Mouse (Mus musculus) forebrain, embryonic 13.5 days (tissue): ENCODE results near the gene Inpp5a. TPM values are rescaled to one million over a fixed set of nuclear protein-coding genes. Genes with fewer than 3 reads are reported as not detected.

Source experiments
- ATAC-seq: fragments of 200-750 bp; cut with Nextera tagmentation; 2 replicates; pipeline ENCODE4 v1.8.0; 2017
- H3K27ac ChIP-seq: fragments of 300-500 bp; sonication (generic); 2 replicates; pipeline ENCODE4 v1.5.1; 2015; ENCODE audit warnings: inconsistent platforms, mild to moderate bottlenecking, moderate library complexity
- H3K27me3 ChIP-seq: fragments of 300-500 bp; sonication (generic); 2 replicates; pipeline ENCODE4 v1.6.1; 2015; ENCODE audit warnings: mild to moderate bottlenecking, inconsistent platforms
- H3K36me3 ChIP-seq: fragments of 300-500 bp; sonication (generic); 2 replicates; pipeline ENCODE4 v1.6.1; 2015; ENCODE audit warnings: mild to moderate bottlenecking, inconsistent platforms; ENCODE audit not compliant: poor library complexity, severe bottlenecking
- H3K4me1 ChIP-seq: fragments of 300-500 bp; sonication (generic); 2 replicates; pipeline ENCODE4 v1.6.1; 2015; ENCODE audit warnings: inconsistent platforms
- H3K4me2 ChIP-seq: fragments of 300-500 bp; sonication (generic); 2 replicates; pipeline ENCODE4 v1.6.1; 2015; ENCODE audit warnings: inconsistent platforms, mild to moderate bottlenecking, moderate library complexity
- H3K4me3 ChIP-seq: fragments of 300-500 bp; sonication (generic); 2 replicates; pipeline ENCODE4 v1.5.1; 2015; ENCODE audit warnings: mild to moderate bottlenecking, inconsistent platforms
- H3K9ac ChIP-seq: fragments of 300-500 bp; sonication (generic); 2 replicates; pipeline ENCODE4 v1.6.1; 2015; ENCODE audit warnings: mild to moderate bottlenecking, inconsistent platforms
- H3K9me3 ChIP-seq: fragments of 300-500 bp; sonication (generic); replicated peaks from 2 replicates; pipeline ENCODE4 v1.6.1; 2016; ENCODE audit warnings: inconsistent platforms
- WGBS: fragments of 180-500 bp; shearing (Covaris S2); methylation state at CpG from one replicate; pipeline ENCODE4 v1.1.7; 2015; 5-methylcytosine and 5-hydroxymethylcytosine counted together
- polyA plus RNA-seq: library from polyadenylated mRNA; unstranded; fragments of >200 nt; fragmentation: Nextera tagmentation; extraction: Ambion mirVana; gene quantifications from 2 replicates; pipeline ENCODE4 v1.2.1, GENCODE M21; 2015

Gene Inpp5a
- polyA plus RNA-seq, 1 experiment from 2014 or later, result 9.7 TPM

- Histone ChIP-seq H3K36me3 (no peaks in the 10 kb centered on the region), H3K9me3 (no peaks in the 10 kb centered on the region), H3K27me3 (peaks cover 100% of the 10 kb centered on the region), H3K9ac (no peak overlapping the region), H3K27ac (no peak overlapping the region), H3K4me1 (peaks cover 38% of the 10 kb centered on the region), H3K4me2 (no peak overlapping the region), H3K4me3 (no peak overlapping the region; the same call in 1 of the 2 replicates)
- ATAC-seq, result no peak
- 2% methylated on average over 53 of the region's 53 CpGs for WGBS
Observed at GRCm38 (mm10) chr7:139584221-139585175, 195.6 kb downstream of the Inpp5a start.

- no peak for ATAC-seq
- Histone ChIP-seq H3K27me3 (peaks cover 100% of the 10 kb centered on the region), H3K27ac (no peak overlapping the region), H3K9ac (no peak overlapping the region), H3K4me2 (no peak overlapping the region), H3K4me1 (peaks cover 38% of the 10 kb centered on the region), H3K36me3 (no peaks in the 10 kb centered on the region), H3K4me3 (no peak overlapping the region; the same call in 1 of the 2 replicates), H3K9me3 (no peaks in the 10 kb centered on the region)
- 2% methylated on average over 29 of the region's 29 CpGs for whole genome bisulfite sequencing
Observed at GRCm38 (mm10) chr7:139585183-139585821, 196.4 kb downstream of the Inpp5a start.

GRCm38 (mm10) chr7:139587919-139588318 lies 199.0 kb downstream of the Inpp5a start:
- Histone ChIP-seq H3K9ac (no peak overlapping the region), H3K27me3 (peaks cover 79% of the 10 kb centered on the region), H3K4me3 (no peak overlapping the region), H3K9me3 (no peaks in the 10 kb centered on the region), H3K36me3 (no peaks in the 10 kb centered on the region), H3K4me1 (peaks cover 16% of the 10 kb centered on the region), H3K27ac (no peak overlapping the region), H3K4me2 (no peak overlapping the region)
- WGBS, result 14% methylated on average over 7 of the region's 7 CpGs
- no peak; the same call in 1 of the 2 replicates for ATAC-seq

- ATAC-seq, result peak; percentile 33; the same call in 1 of the 2 replicates
- Histone ChIP-seq H3K9ac (no peak overlapping the region), H3K4me2 (no peak overlapping the region), H3K4me3 (no peak overlapping the region), H3K27me3 (peaks cover 73% of the 10 kb centered on the region), H3K9me3 (no peaks in the 10 kb centered on the region), H3K4me1 (peaks cover 4% of the 10 kb centered on the region; the same call in 1 of the 2 replicates), H3K27ac (no peak overlapping the region), H3K36me3 (no peaks in the 10 kb centered on the region)
- 40% methylated on average over 3 of the region's 3 CpGs for WGBS
Observed at GRCm38 (mm10) chr7:139590302-139590701, 201.4 kb downstream of the Inpp5a start.

- no peak overlapping the region for H3K27ac ChIP-seq
- no peaks in the 10 kb centered on the region for H3K9me3 ChIP-seq
- no peak for ATAC-seq
- peaks cover 69% of the 10 kb centered on the region for H3K27me3 ChIP-seq
- 93% methylated on average over 5 of the region's 5 CpGs for WGBS
- H3K36me3 ChIP-seq, result no peaks in the 10 kb centered on the region
- H3K4me2 ChIP-seq, result no peak overlapping the region
- H3K9ac ChIP-seq, result no peak overlapping the region
- H3K4me1 ChIP-seq, result peaks cover 3% of the 10 kb centered on the region; the same call in 1 of the 2 replicates
- H3K4me3 ChIP-seq, result no peak overlapping the region
Observed at GRCm38 (mm10) chr7:139591311-139591710, 202.4 kb downstream of the Inpp5a start.

- H3K36me3 ChIP-seq, result no peaks in the 10 kb centered on the region
- no peak overlapping the region for H3K4me3 ChIP-seq
- no peak overlapping the region for H3K9ac ChIP-seq
- 67% methylated on average over 6 of the region's 6 CpGs for WGBS
- no peaks in the 10 kb centered on the region for H3K9me3 ChIP-seq
- peaks cover 43% of the 10 kb centered on the region for H3K27me3 ChIP-seq
- no peak overlapping the region for H3K27ac ChIP-seq
- no peaks in the 10 kb centered on the region for H3K4me1 ChIP-seq
- no peak overlapping the region for H3K4me2 ChIP-seq
- ATAC-seq, result no peak
Observed at GRCm38 (mm10) chr7:139595311-139595710, 206.4 kb downstream of the Inpp5a start.

- Histone ChIP-seq H3K27me3 (peaks cover 43% of the 10 kb centered on the region), H3K4me3 (no peak overlapping the region), H3K9ac (no peak overlapping the region), H3K4me1 (no peaks in the 10 kb centered on the region), H3K27ac (no peak overlapping the region), H3K9me3 (no peaks in the 10 kb centered on the region), H3K36me3 (no peaks in the 10 kb centered on the region), H3K4me2 (no peak overlapping the region)
- 74% methylated on average over 6 of the region's 6 CpGs for WGBS
- no peak for ATAC-seq
Observed at GRCm38 (mm10) chr7:139595862-139596261, 207.0 kb downstream of the Inpp5a start.

GRCm38 (mm10) chr7:139610328-139610727 lies 221.4 kb downstream of the Inpp5a start:
- no peaks in the 10 kb centered on the region for H3K9me3 ChIP-seq
- H3K4me2 ChIP-seq, result no peak overlapping the region
- no peaks in the 10 kb centered on the region; the same call in 1 of the 2 replicates for H3K27me3 ChIP-seq
- H3K27ac ChIP-seq, result no peak overlapping the region
- peaks cover under 1% of the 10 kb centered on the region; the same call in 1 of the 2 replicates for H3K4me1 ChIP-seq
- no peak overlapping the region for H3K9ac ChIP-seq
- no peaks in the 10 kb centered on the region for H3K36me3 ChIP-seq
- no peak for ATAC-seq
- WGBS, result 87% methylated on average over 2 of the region's 2 CpGs
- H3K4me3 ChIP-seq, result no peak overlapping the region

- Histone ChIP-seq H3K36me3 (no peaks in the 10 kb centered on the region), H3K9ac (no peak overlapping the region), H3K27ac (no peak overlapping the region), H3K4me1 (peaks cover 14% of the 10 kb centered on the region), H3K4me2 (no peak overlapping the region), H3K4me3 (no peak overlapping the region), H3K9me3 (no peaks in the 10 kb centered on the region), H3K27me3 (peaks cover 10% of the 10 kb centered on the region)
- peak; percentile 76 for ATAC-seq
- WGBS, result 49% methylated on average over 12 of the region's 12 CpGs
Observed at GRCm38 (mm10) chr7:139615767-139616766, 227.2 kb downstream of the Inpp5a start.

- no peak for ATAC-seq
- H3K36me3 ChIP-seq, result no peaks in the 10 kb centered on the region
- no peak overlapping the region; the same call in 1 of the 2 replicates for H3K27ac ChIP-seq
- no peak overlapping the region for H3K9ac ChIP-seq
- H3K4me1 ChIP-seq, result no peaks in the 10 kb centered on the region
- 84% methylated on average over 13 of the region's 13 CpGs for WGBS
- H3K27me3 ChIP-seq, result peaks cover 6% of the 10 kb centered on the region
- H3K4me2 ChIP-seq, result no peak overlapping the region
- no peaks in the 10 kb centered on the region for H3K9me3 ChIP-seq
- no peak overlapping the region for H3K4me3 ChIP-seq
Observed at GRCm38 (mm10) chr7:139622568-139622967, 233.7 kb downstream of the Inpp5a start.

GRCm38 (mm10) chr7:139625156-139625555 lies 236.2 kb downstream of the Inpp5a start:
- Histone ChIP-seq H3K27ac (no peak overlapping the region), H3K27me3 (no peaks in the 10 kb centered on the region), H3K9me3 (no peaks in the 10 kb centered on the region), H3K4me1 (no peaks in the 10 kb centered on the region), H3K9ac (no peak overlapping the region), H3K4me2 (no peak overlapping the region), H3K36me3 (no peaks in the 10 kb centered on the region), H3K4me3 (no peak overlapping the region)
- WGBS, result 75% methylated on average over 9 of the region's 9 CpGs
- ATAC-seq, result no peak
